Mouse (Mus musculus) intestine, embryonic 14.5 days (tissue): ENCODE measurements at regions not wholly inside any gene's neighbourhood (a gene's known extent, or its start where the extent isn't known, plus 50 kb on each side); places are given as distances from the start of the nearest gene placed in this dataset.

Source experiments
- ATAC-seq: fragments of 200-750 bp; cut with Nextera tagmentation; replicated peaks from 2 replicates; pipeline ENCODE4 v1.8.0; 2017; ENCODE audit warnings: low read depth, moderate number of reproducible peaks, moderate TSS enrichment, moderate library complexity; ENCODE audit not compliant: low FRiP score, low TSS enrichment
- DNase-seq: peaks from one replicate; pipeline ENCODE4 v3.0.0-alpha.2; 2018; ENCODE audit warnings: low spot score
- H3K27ac ChIP-seq: fragments of 300-500 bp; sonication (generic); 2 replicates; pipeline ENCODE4 v1.5.1; 2014; ENCODE audit warnings: low read depth, mild to moderate bottlenecking, control low read depth
- H3K27me3 ChIP-seq: fragments of 300-500 bp; sonication (generic); replicated peaks from 2 replicates; pipeline ENCODE4 v1.6.1; 2014; ENCODE audit warnings: low read length, control low read depth; ENCODE audit not compliant: control insufficient read depth, insufficient read depth
- H3K36me3 ChIP-seq: fragments of 300-500 bp; sonication (generic); 2 replicates; pipeline ENCODE4 v1.6.1; 2014; ENCODE audit warnings: low read length, control low read depth; ENCODE audit not compliant: control insufficient read depth, insufficient read depth
- H3K4me1 ChIP-seq: fragments of 300-500 bp; sonication (generic); replicated peaks from 2 replicates; pipeline ENCODE4 v1.6.1; 2014; ENCODE audit warnings: low read length, control low read depth, mixed read lengths; ENCODE audit not compliant: control insufficient read depth, insufficient read depth
- H3K4me2 ChIP-seq: fragments of 300-500 bp; sonication (generic); 2 replicates; pipeline ENCODE4 v1.6.1; 2014; ENCODE audit warnings: low read length
- H3K4me3 ChIP-seq: fragments of 300-500 bp; sonication (generic); 2 replicates; pipeline ENCODE4 v1.5.1; 2014; ENCODE audit warnings: low read depth, low read length, control low read depth, mixed read lengths
- H3K9ac ChIP-seq: fragments of 300-500 bp; sonication (generic); 2 replicates; pipeline ENCODE4 v1.6.1; 2014; ENCODE audit warnings: mild to moderate bottlenecking, low read length
- H3K9me3 ChIP-seq: fragments of 300-500 bp; sonication (generic); 2 replicates; pipeline ENCODE4 v1.6.1; 2016; ENCODE audit warnings: low read length, control low read depth; ENCODE audit not compliant: control insufficient read depth
- WGBS: fragments of 180-500 bp; shearing (Covaris S2); extraction: QIAGEN DNeasy Blood & Tissue Kit; methylation state at CpG from one replicate; pipeline ENCODE4 v1.1.7; 2014; 5-methylcytosine and 5-hydroxymethylcytosine counted together

DNA sequence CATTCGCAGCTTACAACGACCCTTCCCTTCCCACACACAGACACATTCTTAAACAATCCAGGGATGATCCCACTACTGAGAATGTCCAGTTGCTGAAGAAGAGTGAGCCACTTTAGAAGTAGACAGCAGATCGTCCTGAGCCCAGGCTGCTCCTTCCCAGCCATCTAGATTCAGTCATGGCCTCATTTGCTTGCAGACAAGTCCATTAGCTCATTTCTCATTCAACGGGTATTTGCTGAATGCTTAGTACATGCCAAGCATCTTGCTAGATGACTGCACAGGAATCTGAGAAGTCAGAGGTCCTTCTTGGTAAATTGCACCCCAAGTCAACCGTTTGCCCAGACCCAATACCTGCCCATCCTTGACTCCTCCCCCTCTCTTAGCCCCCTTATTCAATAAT, 57.8 kb downstream of the Ier5 start:
- Histone ChIP-seq H3K9me3 (no peaks in the 10 kb centered on the region), H3K27me3 (no peaks in the 10 kb centered on the region), H3K4me3 (no peak overlapping the region), H3K9ac (no peak overlapping the region), H3K27ac (no peak overlapping the region; the same call in 1 of the 2 replicates), H3K4me2 (no peak overlapping the region), H3K4me1 (peaks cover 19% of the 10 kb centered on the region; the same call in 1 of the 2 replicates), H3K36me3 (no peaks in the 10 kb centered on the region)
- DNase-seq (no peak), ATAC-seq (no peak)
- WGBS = 50% methylated on average over 5 of the region's 5 CpGs

DNA sequence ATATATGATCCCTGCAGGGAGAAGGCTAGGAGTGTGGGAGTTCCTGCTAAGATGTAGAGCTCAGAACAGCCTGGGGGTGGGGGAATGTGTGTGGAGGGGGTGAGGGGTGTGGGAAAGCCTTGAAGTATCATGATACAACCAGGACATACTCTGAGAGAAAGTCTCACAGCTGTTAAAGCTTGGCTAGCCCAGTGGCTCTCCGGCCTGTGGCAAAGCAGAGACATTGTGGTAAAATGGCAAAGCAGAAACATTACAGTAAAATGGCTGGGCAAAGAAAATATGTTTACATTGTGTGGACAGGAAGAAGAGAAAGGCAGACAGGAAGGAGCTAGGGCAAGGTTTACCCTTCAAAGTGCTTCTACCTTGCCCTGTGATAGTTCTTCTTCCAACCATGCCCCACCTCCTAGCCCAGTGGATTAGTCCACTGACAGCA, 58.5 kb downstream of the Ier5 start:
- ATAC-seq (no peak), DNase-seq (no peak)
- Histone ChIP-seq H3K4me2 (no peak overlapping the region), H3K36me3 (no peaks in the 10 kb centered on the region), H3K4me1 (peaks cover 19% of the 10 kb centered on the region; the same call in 1 of the 2 replicates), H3K27ac (peak overlapping the region; percentile 80), H3K9me3 (no peaks in the 10 kb centered on the region), H3K9ac (no peak overlapping the region), H3K27me3 (no peaks in the 10 kb centered on the region), H3K4me3 (no peak overlapping the region)
- 48% methylated on average over 1 of the region's 1 CpGs for WGBS

GRCm38 (mm10) chr1:155040086-155040726, 59.2 kb downstream of the Ier5 start:
- DNase-seq = no peak
- no peak overlapping the region for H3K9ac ChIP-seq
- WGBS = 37% methylated on average over 8 of the region's 9 CpGs

DNA sequence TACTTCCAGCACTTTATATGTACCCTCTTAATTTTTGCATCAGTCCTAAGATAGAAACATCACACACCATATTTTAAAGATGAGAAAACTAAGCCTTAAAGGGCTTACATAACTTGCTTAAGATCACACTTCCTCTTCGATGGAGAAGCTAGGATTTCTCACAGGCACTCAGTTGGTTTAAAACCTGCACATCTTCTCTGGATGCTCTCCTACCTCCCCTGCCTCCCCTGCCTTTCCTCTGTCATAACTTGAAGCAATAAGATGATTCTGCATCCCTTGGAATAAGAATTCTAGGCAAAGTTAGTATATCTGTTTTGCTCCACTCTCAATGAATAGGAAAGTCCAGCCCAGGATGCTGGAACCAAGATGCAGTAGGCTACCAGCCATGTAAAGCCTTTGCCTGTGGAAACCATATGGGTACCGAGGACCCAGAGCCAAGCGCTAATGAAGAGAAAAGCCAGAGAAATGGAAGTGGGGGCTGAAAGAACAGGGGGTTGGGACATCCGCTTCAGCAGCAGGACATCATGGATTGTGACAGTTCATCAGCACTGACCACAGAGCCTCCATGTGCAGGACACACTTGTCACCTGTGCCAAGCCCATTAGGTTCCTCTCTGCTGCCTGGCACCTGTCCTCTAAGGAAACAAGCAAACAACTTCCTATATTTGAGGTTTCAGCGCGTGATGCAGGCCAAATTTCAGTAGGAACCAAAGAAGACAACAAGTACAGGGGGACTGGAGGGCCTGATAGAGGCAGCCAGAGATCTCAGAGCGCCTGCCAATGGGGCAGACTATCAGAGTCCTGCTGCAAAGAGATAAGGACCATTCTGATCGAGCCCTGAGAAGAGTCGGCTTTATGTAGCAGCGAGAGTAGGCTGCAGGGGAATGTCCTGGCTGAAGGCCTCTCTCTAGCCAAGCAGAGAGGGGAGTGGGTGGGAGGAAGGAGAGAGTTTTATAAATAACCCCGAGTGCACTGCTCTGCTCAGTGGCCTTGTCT, 60.5 kb downstream of the Ier5 start:
- no peak overlapping the region; the same call in 1 of the 2 replicates for H3K27ac ChIP-seq
- H3K4me3 ChIP-seq = no peak overlapping the region

More at GRCm38 (mm10) chr1:155040086-155040726, 59.2 kb downstream of the Ier5 start:
- 0 out of 2 replicates have a peak, but pooled peaks have one; percentile 68 for ATAC-seq
- Histone ChIP-seq H3K4me3 (no peak overlapping the region), H3K27me3 (no peaks in the 10 kb centered on the region), H3K4me1 (peaks cover 19% of the 10 kb centered on the region; the same call in 1 of the 2 replicates), H3K4me2 (no peak overlapping the region), H3K27ac (peak overlapping the region; percentile 80), H3K9me3 (no peaks in the 10 kb centered on the region), H3K36me3 (no peaks in the 10 kb centered on the region)

GRCm38 (mm10) chr1:155037479-155037878, 62.0 kb downstream of the Ier5 start:
- ATAC-seq (no peak), DNase-seq (no peak)
- no peak overlapping the region for H3K27ac ChIP-seq
- no peak overlapping the region for H3K9ac ChIP-seq
- no peak overlapping the region for H3K4me3 ChIP-seq
- no peak overlapping the region for H3K4me2 ChIP-seq
- H3K9me3 ChIP-seq = no peaks in the 10 kb centered on the region
- no peaks in the 10 kb centered on the region for H3K36me3 ChIP-seq
- H3K4me1 ChIP-seq = peaks cover 19% of the 10 kb centered on the region; the same call in 1 of the 2 replicates
- WGBS = 82% methylated on average over 3 of the region's 3 CpGs
- no peaks in the 10 kb centered on the region for H3K27me3 ChIP-seq

More for the DNA sequence above, 60.5 kb downstream of the Ier5 start:
- Histone ChIP-seq H3K4me2 (no peak overlapping the region), H3K36me3 (no peaks in the 10 kb centered on the region), H3K27me3 (no peaks in the 10 kb centered on the region), H3K9me3 (no peaks in the 10 kb centered on the region), H3K4me1 (peaks cover 19% of the 10 kb centered on the region; the same call in 1 of the 2 replicates), H3K9ac (no peak overlapping the region)
- ATAC-seq (no peak), DNase-seq (no peak)
- 59% methylated on average over 11 of the region's 11 CpGs for WGBS

- ATAC-seq (no peak), DNase-seq (no peak)
- peaks cover 20% of the 10 kb centered on the region; the same call in 1 of the 2 replicates for H3K4me1 ChIP-seq
- H3K9ac ChIP-seq = no peak overlapping the region
- no peak overlapping the region for H3K4me3 ChIP-seq
- H3K4me2 ChIP-seq = no peak overlapping the region
- H3K9me3 ChIP-seq = no peaks in the 10 kb centered on the region
- no peak overlapping the region for H3K27ac ChIP-seq
- no peaks in the 10 kb centered on the region for H3K36me3 ChIP-seq
- H3K27me3 ChIP-seq = no peaks in the 10 kb centered on the region
- 29% methylated on average over 9 of the region's 9 CpGs for WGBS
Measured at GRCm38 (mm10) chr1:155030908-155031307, 68.5 kb downstream of the Ier5 start.

DNA sequence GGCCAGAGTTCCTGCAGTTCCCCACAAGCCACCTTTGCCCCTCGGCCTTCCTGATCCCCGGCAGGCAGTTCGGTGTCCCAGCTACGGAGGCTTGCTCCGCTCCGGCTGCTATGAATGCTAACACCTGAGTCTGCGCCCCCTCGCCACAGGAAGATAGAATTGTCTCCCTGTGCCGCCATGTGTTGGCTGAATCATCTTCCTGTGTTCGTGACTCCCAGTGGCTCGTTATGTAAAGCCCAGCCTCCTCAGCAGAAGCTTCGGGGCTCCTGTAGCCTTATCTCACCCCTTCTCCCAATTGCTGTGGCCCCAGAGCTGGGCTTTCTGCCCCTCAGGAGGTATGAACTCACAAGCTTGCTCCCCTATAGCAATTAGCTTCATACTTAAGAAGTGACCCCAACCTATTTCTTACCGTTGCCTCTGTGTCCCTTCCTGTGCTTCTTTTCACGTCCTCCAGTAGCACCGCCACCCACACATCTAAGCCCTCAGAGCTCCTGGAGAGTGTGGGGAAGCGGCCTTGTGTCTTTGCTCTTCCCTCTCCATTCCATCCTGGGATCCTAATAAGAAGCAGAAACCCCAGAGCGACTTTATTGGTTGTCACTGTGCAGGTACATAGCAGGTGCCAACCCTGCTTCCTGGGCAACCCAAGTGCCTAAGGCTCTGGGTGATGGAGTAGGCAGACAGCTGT, 70.1 kb downstream of the Ier5 start:
- no peaks in the 10 kb centered on the region for H3K36me3 ChIP-seq
- H3K9ac ChIP-seq = no peak overlapping the region
- DNase-seq = no peak
- H3K4me1 ChIP-seq = peaks cover 20% of the 10 kb centered on the region; the same call in 1 of the 2 replicates
- no peak overlapping the region for H3K27ac ChIP-seq
- H3K4me3 ChIP-seq = no peak overlapping the region
- WGBS = 64% methylated on average over 17 of the region's 17 CpGs
- no peaks in the 10 kb centered on the region for H3K27me3 ChIP-seq
- H3K9me3 ChIP-seq = no peaks in the 10 kb centered on the region
- no peak for ATAC-seq
- H3K4me2 ChIP-seq = peak overlapping the region; percentile 15; the same call in 1 of the 2 replicates

DNA sequence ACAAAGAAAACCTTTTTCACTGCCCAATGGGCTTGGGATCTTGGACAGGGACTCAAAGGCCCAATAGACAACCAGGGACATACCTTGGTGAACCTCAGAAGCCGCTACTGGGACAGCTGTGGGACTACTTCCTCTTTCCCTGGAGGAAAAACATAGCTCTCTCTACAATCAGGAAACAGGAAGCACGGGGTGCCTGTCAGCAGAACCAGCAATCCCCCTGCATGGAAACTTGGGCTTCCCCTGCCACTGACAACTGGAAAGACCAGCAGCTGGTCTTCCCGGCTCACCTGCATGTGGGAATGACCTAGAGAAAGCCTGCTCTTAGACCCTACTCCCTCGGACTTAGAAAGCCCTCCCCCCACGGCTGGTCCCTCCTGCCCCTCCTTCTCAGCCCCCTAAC, 70.7 kb downstream of the Ier5 start:
- H3K9ac ChIP-seq = no peak overlapping the region
- H3K27ac ChIP-seq = no peak overlapping the region
- H3K27me3 ChIP-seq = no peaks in the 10 kb centered on the region
- peak overlapping the region; percentile 15; the same call in 1 of the 2 replicates for H3K4me2 ChIP-seq
- H3K4me3 ChIP-seq = no peak overlapping the region
- no peaks in the 10 kb centered on the region for H3K36me3 ChIP-seq
- no peak for DNase-seq
- 47% methylated on average over 5 of the region's 5 CpGs for whole genome bisulfite sequencing
- peaks cover 20% of the 10 kb centered on the region; the same call in 1 of the 2 replicates for H3K4me1 ChIP-seq
- ATAC-seq = no peak
- no peaks in the 10 kb centered on the region for H3K9me3 ChIP-seq
